Mouse (Mus musculus) embryonic facial prominence, embryonic 14.5 days (tissue): ENCODE measurements at regions not wholly inside any gene's neighbourhood (a gene's known extent, or its start where the extent isn't known, plus 50 kb on each side); places are given as distances from the start of the nearest gene placed in this dataset.
A peak's percentile ranks its signal among the peaks of the same experiment; 100 is the strongest.

ENCODE experiments used
- ATAC-seq: fragments of 200-750 bp; cut with Nextera tagmentation; 2 replicates; pipeline ENCODE4 v1.8.0; 2017; ENCODE audit warnings: low read depth, moderate number of reproducible peaks, moderate TSS enrichment
- DNase-seq: peaks from one replicate; pipeline ENCODE4 v3.0.0-alpha.2; 2015; ENCODE audit warnings: low spot score
- H3K27ac ChIP-seq: fragments of 300-500 bp; sonication (generic); replicated peaks from 2 replicates; pipeline ENCODE4 v1.5.1; 2014; ENCODE audit warnings: low read depth, mild to moderate bottlenecking, low read length, moderate library complexity
- H3K27me3 ChIP-seq: fragments of 300-500 bp; sonication (generic); replicated peaks from 2 replicates; pipeline ENCODE4 v1.6.1; 2014; ENCODE audit warnings: low read length; ENCODE audit not compliant: control insufficient read depth, insufficient read depth
- H3K36me3 ChIP-seq: fragments of 300-500 bp; sonication (generic); 2 replicates; pipeline ENCODE4 v1.6.1; 2014; ENCODE audit warnings: low read length, mixed read lengths; ENCODE audit not compliant: control insufficient read depth, insufficient read depth
- H3K4me1 ChIP-seq: fragments of 300-500 bp; sonication (generic); 2 replicates; pipeline ENCODE4 v1.6.1; 2014; ENCODE audit warnings: antibody characterized with exemption, low read length; ENCODE audit not compliant: control insufficient read depth, insufficient read depth
- H3K4me2 ChIP-seq: fragments of 300-500 bp; sonication (generic); 2 replicates; pipeline ENCODE4 v1.6.1; 2014; ENCODE audit warnings: low read depth, mild to moderate bottlenecking, low read length, moderate library complexity, mixed read lengths
- H3K4me3 ChIP-seq: fragments of 300-500 bp; sonication (generic); 2 replicates; pipeline ENCODE4 v1.5.1; 2014; ENCODE audit warnings: low read depth, mild to moderate bottlenecking, low read length
- H3K9ac ChIP-seq: fragments of 300-500 bp; sonication (generic); 2 replicates; pipeline ENCODE4 v1.6.1; 2014; ENCODE audit warnings: low read depth, mild to moderate bottlenecking, low read length, moderate library complexity, mixed read lengths
- H3K9me3 ChIP-seq: fragments of 300-500 bp; sonication (generic); 2 replicates; pipeline ENCODE4 v1.6.1; 2016; ENCODE audit warnings: low read length; ENCODE audit not compliant: control insufficient read depth
- WGBS: fragments of 180-500 bp; shearing (Covaris S2); extraction: QIAGEN DNeasy Blood & Tissue Kit; methylation state at CpG from one replicate; pipeline ENCODE4 v1.1.7; 2014; 5-methylcytosine and 5-hydroxymethylcytosine counted together

GRCm38 (mm10) chr19:24622776-24623175, 51.0 kb upstream of the Tmem252 start:
- H3K36me3 ChIP-seq = no peaks in the 10 kb centered on the region
- H3K27ac ChIP-seq = no peak overlapping the region
- DNase-seq (no peak), ATAC-seq (no peak)
- H3K4me1 ChIP-seq = no peaks in the 10 kb centered on the region
- H3K4me2 ChIP-seq = no peak overlapping the region
- no peaks in the 10 kb centered on the region for H3K9me3 ChIP-seq
- WGBS = 95% methylated on average over 9 of the region's 9 CpGs
- H3K9ac ChIP-seq = no peak overlapping the region
- no peaks in the 10 kb centered on the region for H3K27me3 ChIP-seq
- H3K4me3 ChIP-seq = no peak overlapping the region

- Histone ChIP-seq H3K4me2 (no peak overlapping the region), H3K27me3 (no peaks in the 10 kb centered on the region), H3K9me3 (no peaks in the 10 kb centered on the region), H3K27ac (no peak overlapping the region), H3K4me1 (no peaks in the 10 kb centered on the region), H3K36me3 (no peaks in the 10 kb centered on the region), H3K4me3 (no peak overlapping the region), H3K9ac (no peak overlapping the region)
- 69% methylated on average over 4 of the region's 4 CpGs for WGBS
- ATAC-seq (no peak), DNase-seq (no peak)
These were observed 51.5 kb upstream of the Tmem252 start for GRCm38 (mm10) chr19:24622309-24622708.

GRCm38 (mm10) chr19:24621610-24622220, 52.1 kb upstream of the Tmem252 start:
- no peaks in the 10 kb centered on the region for H3K4me1 ChIP-seq
- H3K36me3 ChIP-seq = no peaks in the 10 kb centered on the region
- ATAC-seq (no peak), DNase-seq (peak; percentile 72)
- WGBS = 33% methylated on average over 8 of the region's 8 CpGs
- no peak overlapping the region for H3K9ac ChIP-seq
- no peaks in the 10 kb centered on the region for H3K27me3 ChIP-seq
- no peak overlapping the region for H3K4me3 ChIP-seq
- no peaks in the 10 kb centered on the region for H3K9me3 ChIP-seq
- no peak overlapping the region for H3K27ac ChIP-seq
- no peak overlapping the region for H3K4me2 ChIP-seq

- 85% methylated on average over 7 of the region's 7 CpGs for WGBS
- Histone ChIP-seq H3K36me3 (no peaks in the 10 kb centered on the region), H3K9ac (no peak overlapping the region), H3K4me3 (no peak overlapping the region), H3K27ac (no peak overlapping the region), H3K9me3 (no peaks in the 10 kb centered on the region), H3K4me1 (no peaks in the 10 kb centered on the region), H3K27me3 (no peaks in the 10 kb centered on the region), H3K4me2 (no peak overlapping the region)
- DNase-seq (no peak), ATAC-seq (no peak)
These were observed 58.0 kb upstream of the Tmem252 start for GRCm38 (mm10) chr19:24615762-24616310.

GRCm38 (mm10) chr19:24607884-24608283, 52.2 kb upstream of the Pip5k1b start:
- no peak for ATAC-seq
- Histone ChIP-seq H3K9ac (no peak overlapping the region), H3K4me3 (no peak overlapping the region), H3K4me2 (no peak overlapping the region), H3K27me3 (no peaks in the 10 kb centered on the region), H3K9me3 (peaks cover 4% of the 10 kb centered on the region; the same call in 1 of the 2 replicates), H3K27ac (no peak overlapping the region), H3K4me1 (no peaks in the 10 kb centered on the region), H3K36me3 (no peaks in the 10 kb centered on the region)
- DNase-seq = no peak
- WGBS = 47% methylated on average over 3 of the region's 3 CpGs

GRCm38 (mm10) chr19:24606390-24606976, 50.8 kb upstream of the Pip5k1b start:
- H3K27me3 ChIP-seq = no peaks in the 10 kb centered on the region
- H3K4me3 ChIP-seq = no peak overlapping the region
- no peak overlapping the region for H3K27ac ChIP-seq
- H3K36me3 ChIP-seq = no peaks in the 10 kb centered on the region
- no peak overlapping the region for H3K4me2 ChIP-seq
- peaks cover 4% of the 10 kb centered on the region; the same call in 1 of the 2 replicates for H3K9me3 ChIP-seq
- ATAC-seq (no peak), DNase-seq (peak; percentile 11)
- H3K9ac ChIP-seq = no peak overlapping the region
- 55% methylated on average over 5 of the region's 5 CpGs for WGBS
- no peaks in the 10 kb centered on the region for H3K4me1 ChIP-seq
